8 mouse cellular contexts compared by ENCODE assay signal in genomic region chr15:27808596-27809276, GRCm38 (mm10).
DNase-seq lines count a peak whose midpoint lies in the region; ATAC-seq lines count a peak whose summit lies in the region.

No protein-coding gene starts in this region.

- H3K4me1 ChIP-seq in midbrain, embryonic 16.5 days (ENCODE audit: control insufficient read depth, insufficient read depth, low read length), result peaks cover 8% of the 10 kb centered on the region; the same call in 1 of the 2 replicates
- peaks cover 26% of the 10 kb centered on the region for H3K4me1 ChIP-seq in midbrain, embryonic 13.5 days (replicated peaks)

- DNase-seq in adrenal gland, postnatal 10 days, result peak; percentile 43
- DNase-seq in adrenal gland, postnatal 25 days, result no peak
- peak; percentile 68 to 70 for DNase-seq in heart, postnatal 10 days
- DNase-seq in layer of hippocampus, adult 9-11 months, result peak; percentile 77
- peak; percentile 37 for DNase-seq in retina, embryonic 14.5 days (ENCODE audit: low spot score)
- no peak for DNase-seq in cerebellum, adult 11 months

- intact Hi-C loops in heart, postnatal 10 days (cut with DNase I), result loop anchor here (5.0 kb wide), 1 partner anchor 56 kb away; no protein-coding TSS in a partner anchor

- no peaks in the 10 kb centered on the region for H3K9me3 ChIP-seq in midbrain, embryonic 16.5 days (replicated peaks; ENCODE audit: control insufficient read depth, low read length, poor library complexity, severe bottlenecking)
- no peaks in the 10 kb centered on the region for H3K9me3 ChIP-seq in midbrain, embryonic 13.5 days

- H3K27me3 ChIP-seq in midbrain, embryonic 16.5 days (ENCODE audit: control insufficient read depth, insufficient read depth, low read depth, low read length), result no peaks in the 10 kb centered on the region; the same call in 1 of the 2 replicates
- peaks cover 75% of the 10 kb centered on the region for H3K27me3 ChIP-seq in midbrain, embryonic 13.5 days

- 0 out of 2 replicates have a peak overlapping the region, but pooled peaks have one; percentile 11 for H3K27ac ChIP-seq in midbrain, embryonic 16.5 days (ENCODE audit: low read length)
- H3K27ac ChIP-seq in midbrain, embryonic 13.5 days, result no peak overlapping the region; the same call in 1 of the 2 replicates

- H3K4me3 ChIP-seq in midbrain, embryonic 16.5 days (ENCODE audit: low read depth, low read length), result no peak overlapping the region
- no peak overlapping the region for H3K4me3 ChIP-seq in midbrain, embryonic 13.5 days (replicated peaks)

- WGBS in midbrain, embryonic 16.5 days, result 55% methylated on average over 5 of the region's 5 CpGs
- WGBS in midbrain, embryonic 13.5 days, result 74% methylated on average over 5 of the region's 5 CpGs

- H3K4me2 ChIP-seq in midbrain, embryonic 16.5 days (ENCODE audit: low read length), result no peak overlapping the region
- no peak overlapping the region for H3K4me2 ChIP-seq in midbrain, embryonic 13.5 days (replicated peaks)

- ATAC-seq in midbrain, embryonic 16.5 days, result peak; percentile 30; the same call in 1 of the 2 replicates
- no peak for ATAC-seq in midbrain, embryonic 13.5 days

- peaks cover 29% of the 10 kb centered on the region for H3K36me3 ChIP-seq in midbrain, embryonic 16.5 days (ENCODE audit: control insufficient read depth, insufficient read depth, low read length)
- H3K36me3 ChIP-seq in midbrain, embryonic 13.5 days, result peaks cover 53% of the 10 kb centered on the region

- no peak overlapping the region for H3K9ac ChIP-seq in midbrain, embryonic 16.5 days (ENCODE audit: low read depth, low read length)
- no peak overlapping the region for H3K9ac ChIP-seq in midbrain, embryonic 13.5 days (replicated peaks)

Comparison
In these comparisons a context has a peak if more than half of its experiments do, and no peak if none do; other contexts are left out.
1. DNase-seq: peak in adrenal gland, postnatal 10 days (single experiment), heart, postnatal 10 days (2 of 2), layer of hippocampus, adult 9-11 months (single experiment) and retina, embryonic 14.5 days (single experiment); none in adrenal gland, postnatal 25 days (single experiment) and cerebellum, adult 11 months (single experiment).